Mouse (Mus musculus) hindbrain, embryonic 13.5 days (tissue): ENCODE data around the gene Nudt16l1. TPM values are rescaled to one million over a fixed set of nuclear protein-coding genes. Genes with fewer than 3 reads are reported as not detected.

ENCODE experiments used
- ATAC-seq: fragments of 200-750 bp; cut with Nextera tagmentation; 2 replicates; pipeline ENCODE4 v1.8.0; 2017; ENCODE audit warnings: moderate TSS enrichment; ENCODE audit not compliant: low FRiP score
- H3K27ac ChIP-seq: fragments of 300-500 bp; sonication (generic); 2 replicates; pipeline ENCODE4 v1.5.1; 2015; ENCODE audit warnings: inconsistent platforms, mild to moderate bottlenecking, moderate library complexity
- H3K27me3 ChIP-seq: fragments of 300-500 bp; sonication (generic); 2 replicates; pipeline ENCODE4 v1.6.1; 2015; ENCODE audit warnings: mild to moderate bottlenecking, inconsistent platforms
- H3K36me3 ChIP-seq: fragments of 300-500 bp; sonication (generic); 2 replicates; pipeline ENCODE4 v1.6.1; 2015; ENCODE audit warnings: mild to moderate bottlenecking, inconsistent platforms
- H3K4me1 ChIP-seq: fragments of 300-500 bp; sonication (generic); replicated peaks from 2 replicates; pipeline ENCODE4 v1.6.1; 2015; ENCODE audit warnings: inconsistent platforms
- H3K4me2 ChIP-seq: fragments of 300-500 bp; sonication (generic); 2 replicates; pipeline ENCODE4 v1.6.1; 2015; ENCODE audit warnings: inconsistent platforms, mild to moderate bottlenecking, moderate library complexity
- H3K4me3 ChIP-seq: fragments of 300-500 bp; sonication (generic); 2 replicates; pipeline ENCODE4 v1.5.1; 2015; ENCODE audit warnings: mild to moderate bottlenecking, inconsistent platforms
- H3K9ac ChIP-seq: fragments of 300-500 bp; sonication (generic); 2 replicates; pipeline ENCODE4 v1.6.1; 2015; ENCODE audit warnings: mild to moderate bottlenecking, inconsistent platforms
- H3K9me3 ChIP-seq: fragments of 300-500 bp; sonication (generic); 2 replicates; pipeline ENCODE4 v1.6.1; 2016; ENCODE audit warnings: inconsistent platforms
- WGBS: fragments of 180-500 bp; shearing (Covaris S2); methylation state at CpG from one replicate; pipeline ENCODE4 v1.1.7; 2015; 5-methylcytosine and 5-hydroxymethylcytosine counted together
- polyA plus RNA-seq: library from polyadenylated mRNA; unstranded; fragments of >200 nt; fragmentation: Nextera tagmentation; extraction: Ambion mirVana; gene quantifications from 2 replicates; pipeline ENCODE4 v1.2.1, GENCODE M21; 2015

The Nudt16l1 gene
- polyA plus RNA-seq, result 128 and 131 TPM in 2 replicates

DNA sequence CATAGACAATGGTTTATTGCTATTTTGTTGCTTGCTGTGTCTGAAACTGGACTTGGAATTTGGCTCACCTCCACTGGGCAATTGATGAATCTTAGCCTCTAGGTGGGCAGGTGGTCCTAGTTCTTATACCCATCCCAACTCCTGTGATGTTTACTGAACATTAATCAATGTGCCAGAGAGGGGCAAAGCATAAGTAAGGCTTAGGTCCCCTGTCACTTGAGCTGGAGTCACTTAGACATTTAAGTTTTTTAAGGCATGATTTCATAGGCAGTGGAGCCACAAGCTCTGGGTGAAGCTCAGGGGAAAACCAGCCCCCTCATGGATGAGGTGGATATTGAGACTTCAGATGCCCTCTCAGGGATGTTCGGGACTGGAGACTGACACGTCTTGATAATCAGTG, at the start of gene Nudt16l1:
Nudt16l1 (plus strand) TSS at position 301 of the 400 bp plus-strand sequence.
- no peak; the same call in 1 of the 2 replicates for ATAC-seq
- no peaks in the 10 kb centered on the region for H3K9me3 ChIP-seq
- peak within 1 kb of the TSS; percentile 98 for H3K4me2 ChIP-seq
- peaks cover 79% of the 10 kb centered on the region for H3K36me3 ChIP-seq
- no peaks in the 10 kb centered on the region for H3K27me3 ChIP-seq
- peak within 1 kb of the TSS; percentile 93 for H3K27ac ChIP-seq
- H3K9ac ChIP-seq, result peak within 1 kb of the TSS; percentile 95
- WGBS, result 4% methylated on average over 2 of the region's 2 CpGs
- peaks cover 21% of the 10 kb centered on the region for H3K4me1 ChIP-seq
- H3K4me3 ChIP-seq, result peak within 1 kb of the TSS; percentile 92

DNA sequence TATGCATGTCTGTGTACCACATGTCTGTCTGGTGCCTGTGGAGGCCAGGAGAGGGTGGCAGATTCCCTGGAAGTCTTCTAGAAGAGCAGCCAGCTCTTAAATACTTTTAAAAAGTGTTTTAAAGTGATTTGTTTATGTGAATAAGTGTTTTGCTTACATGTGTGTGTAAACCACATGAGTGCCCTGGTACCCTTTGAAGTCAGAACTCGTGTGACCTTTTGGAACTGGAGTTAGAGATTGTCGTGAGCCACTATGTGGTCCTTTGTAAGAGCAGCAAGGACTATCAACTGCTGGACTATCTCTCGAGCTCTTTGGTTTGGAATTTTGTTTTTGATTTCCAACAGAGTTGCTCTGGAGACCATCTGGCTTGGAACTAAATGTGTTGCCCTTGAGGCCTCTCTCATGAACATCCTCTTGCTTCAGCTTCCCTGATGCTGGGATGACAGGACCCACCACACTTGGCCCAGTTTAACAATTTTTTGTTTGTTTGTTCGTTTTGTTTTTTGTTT, 48.3 kb upstream of the Nudt16l1 start:
- Histone ChIP-seq H3K9me3 (no peaks in the 10 kb centered on the region), H3K27me3 (no peaks in the 10 kb centered on the region), H3K4me2 (no peak overlapping the region), H3K4me1 (peaks cover 38% of the 10 kb centered on the region), H3K9ac (no peak overlapping the region), H3K27ac (no peak overlapping the region), H3K36me3 (peaks cover 3% of the 10 kb centered on the region; the same call in 1 of the 2 replicates), H3K4me3 (no peak overlapping the region)
- WGBS, result 72% methylated on average over 4 of the region's 4 CpGs
- no peak for ATAC-seq

DNA sequence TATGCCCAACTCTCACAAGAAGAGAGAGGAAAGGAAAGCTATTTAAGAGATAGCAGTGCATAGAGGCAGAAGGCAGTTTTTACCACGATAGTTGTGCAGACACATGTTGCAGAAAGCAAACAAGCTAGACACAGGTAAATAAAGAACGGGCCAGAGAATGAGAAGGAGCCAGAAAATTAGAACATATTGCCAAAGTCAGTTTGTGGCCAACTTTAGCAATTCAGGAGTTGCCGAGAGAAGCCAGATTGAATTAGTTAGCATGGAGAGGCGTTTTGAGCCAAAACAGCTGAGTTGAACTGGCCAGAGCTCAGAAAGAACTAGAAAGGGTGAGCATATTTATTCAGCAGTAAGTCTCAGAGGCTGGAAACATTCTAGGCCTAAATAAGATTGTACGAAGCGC, 46.4 kb upstream of the Nudt16l1 start:
- Histone ChIP-seq H3K9ac (no peak overlapping the region), H3K9me3 (no peaks in the 10 kb centered on the region), H3K27me3 (no peaks in the 10 kb centered on the region), H3K36me3 (peaks cover 3% of the 10 kb centered on the region; the same call in 1 of the 2 replicates), H3K4me2 (no peak overlapping the region), H3K4me3 (no peak overlapping the region), H3K4me1 (peaks cover 39% of the 10 kb centered on the region), H3K27ac (no peak overlapping the region)
- no peak for ATAC-seq
- 92% methylated on average over 6 of the region's 6 CpGs for WGBS

DNA sequence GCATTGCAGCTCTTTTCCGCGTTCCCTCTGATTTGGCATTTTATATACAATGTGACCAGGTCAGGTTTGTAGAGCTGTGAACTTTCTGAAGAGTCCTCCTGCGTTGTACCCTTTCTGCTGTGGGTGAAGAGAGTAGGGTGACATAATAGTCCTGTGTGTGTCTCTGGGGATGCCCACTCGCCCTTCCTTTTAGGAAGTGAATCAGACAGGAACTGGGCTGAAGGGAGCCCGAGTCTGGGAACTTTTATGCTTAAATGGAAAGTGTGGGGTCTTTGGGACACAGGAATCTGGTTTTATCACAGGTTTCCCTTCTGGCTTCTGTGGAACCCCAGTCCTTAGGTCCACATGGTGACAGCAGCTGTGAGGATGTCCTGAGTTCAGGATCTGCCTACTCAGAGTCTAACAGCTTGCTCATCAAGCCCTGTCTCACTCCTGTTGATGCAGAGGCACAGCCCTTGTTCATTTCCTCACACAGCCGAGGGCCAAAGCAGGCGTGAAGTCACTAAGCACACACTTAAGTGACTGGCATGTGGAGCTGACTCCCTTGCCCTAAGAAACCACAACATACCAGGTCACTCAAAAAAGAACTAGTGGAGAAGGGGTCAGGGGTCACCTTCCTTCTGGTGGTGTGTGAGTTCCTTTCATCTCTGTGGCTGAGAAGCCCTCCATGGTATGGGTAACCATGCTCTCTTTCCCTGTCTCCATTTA, 44.2 kb upstream of the Nudt16l1 start:
- Histone ChIP-seq H3K27ac (no peak overlapping the region), H3K9ac (no peak overlapping the region), H3K36me3 (peaks cover 3% of the 10 kb centered on the region; the same call in 1 of the 2 replicates), H3K9me3 (no peaks in the 10 kb centered on the region), H3K4me1 (peaks cover 21% of the 10 kb centered on the region; the same call in 1 of the 2 replicates), H3K4me2 (no peak overlapping the region), H3K27me3 (no peaks in the 10 kb centered on the region), H3K4me3 (no peak overlapping the region)
- no peak for ATAC-seq
- WGBS, result 92% methylated on average over 7 of the region's 7 CpGs

DNA sequence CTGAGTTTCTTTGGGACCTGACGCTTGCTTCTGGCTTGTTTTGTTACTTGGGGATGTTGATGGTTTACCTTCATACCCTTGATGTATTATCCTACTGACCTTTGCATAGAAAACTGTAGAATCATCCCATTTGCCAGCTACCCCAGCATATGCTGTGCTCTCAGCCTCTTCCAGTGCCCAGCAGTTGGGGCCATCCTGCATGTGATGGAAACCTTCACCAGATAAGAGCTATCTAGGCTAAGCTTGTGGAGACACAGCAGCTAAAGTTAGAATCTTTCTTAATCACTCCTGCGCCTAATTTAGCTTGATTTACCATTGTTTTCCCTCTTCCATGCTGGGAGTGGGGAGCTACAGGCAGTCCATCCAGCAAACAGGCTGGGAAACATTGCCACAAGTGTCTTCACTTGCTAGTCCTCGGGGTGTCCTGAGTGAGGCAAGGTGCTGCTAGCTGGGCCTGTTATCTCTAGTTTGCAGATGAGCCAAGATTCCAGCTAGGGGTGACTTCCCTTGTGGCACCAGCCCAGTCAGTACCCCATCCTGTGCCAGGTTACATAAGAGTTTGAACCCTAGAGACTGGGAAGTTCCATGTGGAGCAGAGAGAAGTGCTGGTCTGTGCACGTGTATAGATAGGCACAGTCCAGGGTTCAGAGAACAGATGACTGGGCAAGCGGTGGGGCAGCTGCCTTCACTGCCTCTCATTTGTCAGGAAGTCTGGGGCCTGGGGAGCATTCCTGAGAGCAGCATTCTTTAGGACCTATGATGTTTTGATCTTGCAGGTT, 42.1 kb upstream of the Nudt16l1 start:
- H3K4me1 ChIP-seq, result peaks cover 19% of the 10 kb centered on the region
- H3K27ac ChIP-seq, result no peak overlapping the region
- H3K4me2 ChIP-seq, result no peak overlapping the region
- H3K4me3 ChIP-seq, result no peak overlapping the region
- H3K27me3 ChIP-seq, result no peaks in the 10 kb centered on the region
- peaks cover 3% of the 10 kb centered on the region; the same call in 1 of the 2 replicates for H3K36me3 ChIP-seq
- WGBS, result 79% methylated on average over 5 of the region's 5 CpGs
- H3K9me3 ChIP-seq, result no peaks in the 10 kb centered on the region
- ATAC-seq, result no peak
- no peak overlapping the region for H3K9ac ChIP-seq

DNA sequence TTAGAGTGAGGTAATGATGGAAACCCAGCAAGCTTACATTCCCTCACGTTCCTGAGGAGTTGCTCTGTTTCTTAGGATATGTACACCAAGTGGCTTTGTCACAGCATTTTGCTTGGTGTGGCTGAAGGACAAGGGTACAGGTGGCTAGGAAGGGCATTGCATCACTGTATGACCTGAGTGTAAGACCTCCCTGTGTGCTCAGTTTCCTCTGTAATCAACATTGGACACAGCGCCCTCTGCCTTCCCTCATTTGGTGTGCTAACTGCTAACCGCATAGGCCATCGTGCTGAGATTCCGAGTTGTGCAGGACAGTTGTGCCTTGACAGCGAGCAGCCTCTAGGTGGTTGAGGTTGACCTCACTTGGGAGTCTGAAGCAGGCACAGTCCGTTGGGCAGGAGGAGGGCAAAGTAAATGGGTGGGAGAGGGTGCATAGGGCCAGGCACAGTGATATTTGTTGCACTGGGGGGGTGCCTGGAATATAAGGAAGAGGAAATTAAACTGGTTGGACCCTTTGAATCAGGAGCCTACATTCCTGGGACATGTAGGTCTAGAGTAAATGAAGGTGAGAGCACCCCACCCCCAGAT, 41.3 kb upstream of the Nudt16l1 start:
- H3K27me3 ChIP-seq, result no peaks in the 10 kb centered on the region
- H3K4me1 ChIP-seq, result peaks cover 20% of the 10 kb centered on the region
- no peak for ATAC-seq
- no peak overlapping the region for H3K4me3 ChIP-seq
- H3K9ac ChIP-seq, result no peak overlapping the region
- H3K4me2 ChIP-seq, result no peak overlapping the region
- H3K36me3 ChIP-seq, result peaks cover 3% of the 10 kb centered on the region; the same call in 1 of the 2 replicates
- no peak overlapping the region for H3K27ac ChIP-seq
- no peaks in the 10 kb centered on the region for H3K9me3 ChIP-seq
- WGBS, result 49% methylated on average over 7 of the region's 7 CpGs

DNA sequence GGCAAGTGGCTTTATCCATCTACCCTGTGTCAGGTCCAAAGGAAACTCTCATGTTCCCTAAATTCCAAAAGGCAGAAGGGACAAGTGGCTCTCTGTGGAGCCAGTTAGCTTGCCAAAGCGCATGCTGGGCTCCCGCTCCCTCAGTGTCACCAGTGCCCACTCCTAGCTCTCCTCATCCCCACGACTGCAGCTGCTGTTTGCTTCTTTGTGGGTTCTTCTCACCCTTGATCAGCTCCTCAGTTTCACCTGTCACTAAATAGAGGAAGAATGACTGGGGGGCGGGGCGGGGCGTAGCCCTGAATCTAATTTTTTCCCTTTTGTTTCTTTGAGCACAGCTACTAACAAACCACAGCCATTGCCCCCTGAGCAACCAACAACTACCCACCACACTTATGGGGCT, 39.7 kb upstream of the Nudt16l1 start:
- no peak overlapping the region for H3K9ac ChIP-seq
- 80% methylated on average over 6 of the region's 6 CpGs for WGBS
- no peak overlapping the region for H3K4me3 ChIP-seq
- H3K4me2 ChIP-seq, result no peak overlapping the region
- peaks cover 20% of the 10 kb centered on the region for H3K4me1 ChIP-seq
- H3K27ac ChIP-seq, result no peak overlapping the region
- peaks cover 3% of the 10 kb centered on the region; the same call in 1 of the 2 replicates for H3K36me3 ChIP-seq
- H3K9me3 ChIP-seq, result no peaks in the 10 kb centered on the region
- H3K27me3 ChIP-seq, result no peaks in the 10 kb centered on the region
- no peak for ATAC-seq

DNA sequence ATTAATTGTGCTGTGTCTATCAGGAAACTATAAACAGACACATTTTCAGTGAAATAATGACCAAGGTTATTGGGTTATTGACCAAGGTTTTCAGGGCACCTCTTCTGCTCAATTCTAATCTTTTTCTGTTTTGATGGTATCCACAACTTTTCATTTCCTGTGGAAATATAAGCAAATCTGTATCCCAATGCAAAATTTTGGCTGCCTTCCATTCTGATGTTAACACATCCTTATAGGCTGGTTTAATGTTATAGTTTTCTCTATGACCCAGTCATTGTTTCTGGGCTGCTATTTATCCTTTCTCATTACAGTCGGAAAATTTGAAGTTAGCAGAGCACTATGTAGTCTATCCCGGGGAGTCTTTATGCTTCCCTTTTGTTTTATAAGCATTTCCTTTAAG, 38.9 kb upstream of the Nudt16l1 start:
- H3K36me3 ChIP-seq, result no peaks in the 10 kb centered on the region
- no peak overlapping the region for H3K4me3 ChIP-seq
- no peak overlapping the region for H3K9ac ChIP-seq
- H3K9me3 ChIP-seq, result no peaks in the 10 kb centered on the region
- WGBS, result 93% methylated on average over 2 of the region's 2 CpGs
- no peak for ATAC-seq
- no peak overlapping the region for H3K27ac ChIP-seq
- no peak overlapping the region for H3K4me2 ChIP-seq
- peaks cover 20% of the 10 kb centered on the region for H3K4me1 ChIP-seq
- H3K27me3 ChIP-seq, result no peaks in the 10 kb centered on the region

DNA sequence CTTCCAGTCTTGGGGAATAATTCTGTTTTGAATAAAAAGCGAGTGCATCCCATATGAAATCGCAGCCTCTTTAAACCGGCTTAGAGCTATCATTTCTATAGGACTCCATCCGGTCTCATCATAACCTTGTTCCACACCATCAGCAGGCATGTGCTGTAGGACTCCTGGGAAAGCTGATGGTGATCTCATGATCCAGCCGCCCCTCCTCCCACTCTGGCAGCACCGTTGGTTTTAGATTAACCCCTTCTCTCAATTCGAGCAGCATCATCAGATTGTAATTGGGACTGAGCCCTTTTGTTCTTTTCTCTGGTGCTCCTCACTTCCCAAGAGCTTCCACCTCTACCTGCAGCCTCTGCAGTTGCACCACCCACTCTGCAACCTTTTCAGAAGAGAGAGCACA, 37.4 kb upstream of the Nudt16l1 start:
- Histone ChIP-seq H3K27me3 (no peaks in the 10 kb centered on the region), H3K4me1 (peaks cover 19% of the 10 kb centered on the region), H3K27ac (peak overlapping the region; percentile 55), H3K36me3 (no peaks in the 10 kb centered on the region), H3K4me2 (no peak overlapping the region), H3K9ac (no peak overlapping the region), H3K9me3 (no peaks in the 10 kb centered on the region), H3K4me3 (no peak overlapping the region)
- no peak for ATAC-seq
- 50% methylated on average over 7 of the region's 7 CpGs for WGBS

DNA sequence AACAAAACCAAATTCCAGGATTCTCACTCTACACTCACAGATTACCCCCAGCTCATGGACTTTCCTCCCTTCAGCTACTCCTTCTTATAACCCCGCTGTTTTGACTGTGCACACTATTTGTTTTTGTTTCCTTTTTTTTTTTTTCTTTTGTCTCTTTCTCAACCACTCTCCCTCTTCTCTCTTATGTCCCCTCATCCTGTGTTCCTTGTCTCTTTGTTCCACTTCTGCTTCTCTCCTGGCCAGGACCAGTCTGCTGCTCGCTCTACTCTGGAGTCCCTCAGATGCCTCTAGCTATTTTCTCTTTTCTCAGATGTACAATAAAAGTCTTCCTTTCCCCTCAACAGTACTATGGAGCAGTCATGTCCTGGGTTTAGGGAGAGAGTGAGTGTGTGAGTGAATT, 36.2 kb upstream of the Nudt16l1 start:
- ATAC-seq, result no peak

DNA sequence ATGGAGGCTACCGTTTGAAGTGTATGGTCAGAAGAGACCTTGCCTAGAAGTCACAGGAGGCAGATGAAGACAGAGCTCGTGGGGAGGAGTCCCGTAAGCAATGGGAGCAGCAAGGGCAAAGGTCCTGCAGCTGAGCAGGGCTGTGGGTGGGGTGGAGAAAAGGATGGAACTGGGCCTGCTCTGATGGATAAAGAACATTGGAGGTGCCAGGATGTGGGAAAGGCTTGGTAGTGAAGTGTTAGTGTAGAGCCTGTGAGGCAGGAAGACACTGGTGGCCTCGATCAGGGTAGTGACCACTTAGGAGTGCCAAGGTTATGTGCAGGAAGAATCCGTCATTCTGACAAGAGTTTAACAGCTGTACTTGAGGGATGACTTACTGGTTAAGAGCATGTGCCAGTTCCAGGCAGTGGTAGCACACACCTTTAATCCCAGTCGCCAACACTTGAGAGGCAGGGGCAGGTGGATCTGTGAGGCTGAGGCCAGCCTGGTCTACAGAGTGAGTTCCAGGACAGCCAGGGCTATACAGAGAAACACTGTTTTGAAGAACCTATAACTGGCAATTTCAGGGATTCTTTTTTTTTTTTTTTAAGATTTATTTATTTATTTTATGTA, 35.0 kb upstream of the Nudt16l1 start:
- Histone ChIP-seq H3K9ac (no peak overlapping the region), H3K9me3 (no peaks in the 10 kb centered on the region), H3K4me1 (peaks cover 10% of the 10 kb centered on the region), H3K27ac (no peak overlapping the region), H3K4me2 (no peak overlapping the region), H3K27me3 (no peaks in the 10 kb centered on the region), H3K36me3 (peaks cover 8% of the 10 kb centered on the region; the same call in 1 of the 2 replicates), H3K4me3 (no peak overlapping the region)
- WGBS, result 79% methylated on average over 6 of the region's 6 CpGs
- ATAC-seq, result no peak

More for the DNA sequence above, 36.2 kb upstream of the Nudt16l1 start:
- no peaks in the 10 kb centered on the region for H3K9me3 ChIP-seq
- 73% methylated on average over 2 of the region's 2 CpGs for WGBS
- H3K4me2 ChIP-seq, result no peak overlapping the region
- peaks cover 2% of the 10 kb centered on the region; the same call in 1 of the 2 replicates for H3K36me3 ChIP-seq
- H3K4me1 ChIP-seq, result peaks cover 9% of the 10 kb centered on the region
- H3K27me3 ChIP-seq, result no peaks in the 10 kb centered on the region
- no peak overlapping the region for H3K27ac ChIP-seq
- no peak overlapping the region for H3K9ac ChIP-seq
- no peak overlapping the region for H3K4me3 ChIP-seq

DNA sequence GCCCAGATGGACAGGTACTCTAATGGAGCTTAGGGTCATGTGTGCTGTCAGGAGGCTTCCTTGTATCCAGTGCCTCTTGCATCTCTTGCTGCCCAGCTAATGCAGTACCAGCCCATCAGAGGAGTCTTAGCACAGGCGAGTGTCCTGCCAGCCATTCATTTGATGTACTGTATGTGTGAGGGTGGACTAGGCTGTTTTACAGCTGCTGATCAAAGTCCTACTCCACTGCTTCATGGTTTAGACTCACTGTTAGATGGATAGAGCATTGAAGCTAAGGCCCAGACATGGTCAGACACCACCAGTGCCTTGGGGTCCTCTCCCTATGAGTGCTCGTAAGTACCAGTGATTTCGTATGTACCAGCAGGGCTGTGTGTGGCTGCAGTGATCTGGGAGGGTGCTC, 33.7 kb upstream of the Nudt16l1 start:
- H3K4me2 ChIP-seq, result no peak overlapping the region
- H3K9ac ChIP-seq, result no peak overlapping the region
- H3K27ac ChIP-seq, result no peak overlapping the region
- H3K9me3 ChIP-seq, result no peaks in the 10 kb centered on the region
- no peaks in the 10 kb centered on the region for H3K27me3 ChIP-seq
- WGBS, result 93% methylated on average over 3 of the region's 3 CpGs
- H3K4me3 ChIP-seq, result no peak overlapping the region
- peaks cover 20% of the 10 kb centered on the region for H3K36me3 ChIP-seq
- H3K4me1 ChIP-seq, result peaks cover 10% of the 10 kb centered on the region
- ATAC-seq, result no peak
